Mouse (Mus musculus) neural tube, embryonic 12.5 days (tissue): ENCODE measurements around the gene Zfp692. TPM values are rescaled to one million over a fixed set of nuclear protein-coding genes. Genes with fewer than 3 reads are reported as not detected.
A peak's percentile ranks its signal among the peaks of the same experiment; 100 is the strongest.

Source experiments
- ATAC-seq: fragments of 200-750 bp; cut with Nextera tagmentation; 2 replicates; pipeline ENCODE4 v1.8.0; 2017; ENCODE audit warnings: low read depth, mild to moderate bottlenecking, moderate TSS enrichment, moderate library complexity; ENCODE audit not compliant: low FRiP score
- H3K27ac ChIP-seq: fragments of 300-500 bp; sonication (generic); 2 replicates; pipeline ENCODE4 v1.5.1; 2016
- H3K27me3 ChIP-seq: fragments of 300-500 bp; sonication (generic); replicated peaks from 2 replicates; pipeline ENCODE4 v1.6.1; 2016; ENCODE audit warnings: mild to moderate bottlenecking
- H3K36me3 ChIP-seq: fragments of 300-500 bp; sonication (generic); 2 replicates; pipeline ENCODE4 v1.6.1; 2016; ENCODE audit warnings: mild to moderate bottlenecking
- H3K4me1 ChIP-seq: fragments of 300-500 bp; sonication (generic); 2 replicates; pipeline ENCODE4 v1.6.1; 2016
- H3K4me2 ChIP-seq: fragments of 300-500 bp; sonication (generic); replicated peaks from 2 replicates; pipeline ENCODE4 v1.6.1; 2016; ENCODE audit warnings: mild to moderate bottlenecking
- H3K4me3 ChIP-seq: fragments of 300-500 bp; sonication (generic); 2 replicates; pipeline ENCODE4 v1.5.1; 2016
- H3K9ac ChIP-seq: fragments of 300-500 bp; sonication (generic); 2 replicates; pipeline ENCODE4 v1.6.1; 2016; ENCODE audit warnings: mild to moderate bottlenecking
- H3K9me3 ChIP-seq: fragments of 300-500 bp; sonication (generic); 2 replicates; pipeline ENCODE4 v1.6.1; 2016; ENCODE audit warnings: mild to moderate bottlenecking
- WGBS: fragments of 180-500 bp; shearing (Covaris S2); methylation state at CpG from one replicate; pipeline ENCODE4 v1.1.7; 2016; 5-methylcytosine and 5-hydroxymethylcytosine counted together
- polyA plus RNA-seq: library from polyadenylated mRNA; unstranded; fragments of >200 nt; fragmentation: Nextera tagmentation; extraction: Ambion mirVana; gene quantifications from 2 replicates; pipeline ENCODE4 v1.2.1, GENCODE M21; 2016

Zfp692 gene
- polyA plus RNA-seq, 1 experiment from 2014 or later = 30.8 TPM

DNA sequence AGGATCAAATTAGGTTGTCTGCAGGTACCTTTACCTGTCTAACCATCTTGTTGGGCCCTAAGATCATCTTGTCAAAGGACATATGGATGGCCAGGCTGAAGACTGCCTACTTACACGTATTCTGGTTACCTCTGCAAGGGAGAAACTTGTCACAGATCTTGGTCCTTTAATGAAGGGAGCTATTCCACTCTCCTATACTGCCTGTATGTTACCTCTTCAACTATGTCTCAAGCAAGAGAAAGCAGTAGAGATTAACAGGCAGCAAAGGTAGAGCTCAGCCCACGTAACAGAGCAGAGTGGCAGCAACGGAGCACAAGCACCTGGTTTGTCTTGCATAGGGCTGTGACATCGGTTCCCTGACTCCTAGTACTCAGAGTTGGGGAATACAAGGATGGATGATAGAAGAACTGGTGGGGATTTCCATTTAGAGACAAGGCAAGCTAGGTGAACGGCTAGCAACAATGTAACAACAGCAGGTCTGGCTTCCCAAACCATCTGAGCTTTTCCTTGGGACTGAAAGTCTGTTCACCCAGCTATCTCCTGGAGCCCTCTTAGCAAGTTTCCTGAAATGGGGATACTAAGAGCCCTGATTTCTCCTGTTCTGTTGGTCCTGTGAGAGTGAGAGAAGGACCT lies 8.8 kb downstream of the Zfp692 start:
- H3K4me2 ChIP-seq = no peak overlapping the region
- H3K9ac ChIP-seq = no peak overlapping the region
- ATAC-seq = no peak
- H3K9me3 ChIP-seq = no peaks in the 10 kb centered on the region
- H3K36me3 ChIP-seq = peaks cover 38% of the 10 kb centered on the region
- no peaks in the 10 kb centered on the region for H3K4me1 ChIP-seq
- H3K4me3 ChIP-seq = no peak overlapping the region
- 91% methylated on average over 5 of the region's 5 CpGs for WGBS
- no peaks in the 10 kb centered on the region for H3K27me3 ChIP-seq
- H3K27ac ChIP-seq = no peak overlapping the region

DNA sequence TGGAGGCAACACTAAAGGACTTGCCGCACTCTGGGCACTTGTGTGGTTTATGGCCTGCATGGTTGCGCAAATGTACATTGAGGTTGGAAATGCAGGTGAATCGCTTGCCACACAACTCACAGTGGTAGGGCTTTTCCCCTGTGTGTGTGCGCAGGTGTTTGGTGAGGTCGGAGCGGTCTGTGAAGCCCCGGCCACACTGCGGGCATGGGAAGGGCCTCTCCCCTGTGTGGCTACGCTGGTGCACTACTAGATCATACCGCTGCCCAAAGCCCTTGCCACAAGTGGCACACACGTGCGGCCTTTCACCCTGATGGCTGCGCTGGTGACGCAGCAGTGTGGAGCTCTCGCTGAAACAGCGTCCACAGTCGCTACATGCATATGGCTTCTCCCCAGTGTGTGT lies 9.5 kb downstream of the Zfp692 start:
- Histone ChIP-seq H3K4me2 (no peak overlapping the region), H3K36me3 (peaks cover 33% of the 10 kb centered on the region), H3K27ac (no peak overlapping the region), H3K4me3 (no peak overlapping the region), H3K9me3 (no peaks in the 10 kb centered on the region), H3K27me3 (no peaks in the 10 kb centered on the region), H3K4me1 (no peaks in the 10 kb centered on the region), H3K9ac (no peak overlapping the region)
- WGBS = 86% methylated on average over 17 of the region's 17 CpGs
- no peak for ATAC-seq

DNA sequence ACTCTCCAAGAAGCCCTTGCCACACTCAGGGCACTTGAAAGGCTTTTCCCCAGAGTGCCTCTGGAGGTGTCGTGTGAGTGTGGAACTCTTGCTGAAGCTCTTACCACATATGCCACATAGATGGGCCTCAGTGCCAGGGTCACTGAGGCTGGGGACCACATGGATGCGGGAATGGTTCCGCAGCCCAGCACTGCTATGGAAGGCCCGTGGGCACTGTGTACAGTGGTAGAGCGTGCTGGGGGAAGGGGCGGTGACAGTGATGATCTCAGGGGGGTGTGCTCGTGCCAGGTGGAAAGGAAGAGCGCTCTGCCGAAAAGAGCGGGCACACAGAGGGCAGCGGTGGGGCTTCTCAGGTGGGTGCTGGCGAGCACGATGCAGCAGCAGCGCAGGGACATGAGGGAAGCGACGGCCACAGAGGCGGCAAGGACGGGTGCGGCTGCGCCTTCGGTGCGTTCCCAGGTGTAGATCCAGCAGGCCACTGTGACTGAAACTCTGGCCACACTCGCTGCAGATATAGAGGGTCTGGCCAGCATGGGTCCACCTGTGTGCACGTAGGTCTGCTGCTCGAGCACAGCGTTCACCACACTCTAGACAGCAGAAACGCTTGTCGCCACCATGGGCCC lies 10.0 kb downstream of the Zfp692 start:
- Histone ChIP-seq H3K27me3 (no peaks in the 10 kb centered on the region), H3K4me2 (no peak overlapping the region), H3K4me1 (peaks cover 4% of the 10 kb centered on the region; the same call in 1 of the 2 replicates), H3K4me3 (no peak overlapping the region), H3K9me3 (no peaks in the 10 kb centered on the region), H3K27ac (no peak overlapping the region), H3K9ac (no peak overlapping the region), H3K36me3 (peaks cover 32% of the 10 kb centered on the region)
- WGBS = 66% methylated on average over 28 of the region's 28 CpGs
- ATAC-seq = no peak

DNA sequence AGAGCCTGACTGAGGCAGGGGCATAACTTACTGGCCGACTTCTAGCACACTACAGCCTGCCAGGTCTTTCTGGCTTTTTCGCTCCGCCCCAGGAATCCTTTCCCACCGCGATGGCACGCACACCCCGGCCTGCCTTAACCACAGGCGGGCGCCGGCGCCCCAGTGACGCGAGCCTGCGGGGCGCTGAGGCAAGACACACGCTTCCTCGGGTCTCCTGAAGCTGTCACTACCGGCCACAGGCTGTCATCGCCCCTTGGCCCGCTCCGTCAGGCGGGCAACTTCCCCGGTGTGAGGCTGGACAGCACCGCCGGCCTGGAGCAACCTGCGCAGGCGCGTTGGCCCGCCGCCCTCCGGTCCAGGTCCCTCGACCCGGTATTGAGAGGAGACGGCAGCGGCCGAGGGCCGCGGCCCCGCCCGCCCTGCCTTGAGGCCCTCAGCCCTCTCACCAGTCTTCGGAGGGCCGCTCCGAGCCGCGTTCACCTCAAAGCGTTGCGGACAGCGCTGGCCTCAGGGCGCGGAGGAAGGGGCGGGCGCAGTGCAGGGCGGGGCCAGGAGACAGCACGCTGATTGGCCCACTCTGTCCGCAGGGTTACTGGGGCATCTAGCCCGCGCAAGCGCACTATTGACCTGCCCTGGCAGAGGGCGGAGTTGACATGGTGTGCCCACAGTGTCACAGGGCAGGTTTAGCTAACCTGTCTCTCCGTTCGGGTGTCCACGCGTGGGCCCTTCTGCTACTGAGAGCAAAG lies 16.1 kb downstream of the Zfp692 start:
- Histone ChIP-seq H3K9ac (peak overlapping the region; percentile 84), H3K27ac (peak overlapping the region; percentile 92), H3K27me3 (no peaks in the 10 kb centered on the region), H3K4me3 (peak overlapping the region; percentile 78), H3K9me3 (no peaks in the 10 kb centered on the region), H3K4me2 (peak overlapping the region; percentile 86), H3K36me3 (peaks cover 23% of the 10 kb centered on the region), H3K4me1 (peaks cover 18% of the 10 kb centered on the region; the same call in 1 of the 2 replicates)
- under 1% methylated on average over 63 of the region's 63 CpGs for WGBS
- ATAC-seq = peak; percentile 99

DNA sequence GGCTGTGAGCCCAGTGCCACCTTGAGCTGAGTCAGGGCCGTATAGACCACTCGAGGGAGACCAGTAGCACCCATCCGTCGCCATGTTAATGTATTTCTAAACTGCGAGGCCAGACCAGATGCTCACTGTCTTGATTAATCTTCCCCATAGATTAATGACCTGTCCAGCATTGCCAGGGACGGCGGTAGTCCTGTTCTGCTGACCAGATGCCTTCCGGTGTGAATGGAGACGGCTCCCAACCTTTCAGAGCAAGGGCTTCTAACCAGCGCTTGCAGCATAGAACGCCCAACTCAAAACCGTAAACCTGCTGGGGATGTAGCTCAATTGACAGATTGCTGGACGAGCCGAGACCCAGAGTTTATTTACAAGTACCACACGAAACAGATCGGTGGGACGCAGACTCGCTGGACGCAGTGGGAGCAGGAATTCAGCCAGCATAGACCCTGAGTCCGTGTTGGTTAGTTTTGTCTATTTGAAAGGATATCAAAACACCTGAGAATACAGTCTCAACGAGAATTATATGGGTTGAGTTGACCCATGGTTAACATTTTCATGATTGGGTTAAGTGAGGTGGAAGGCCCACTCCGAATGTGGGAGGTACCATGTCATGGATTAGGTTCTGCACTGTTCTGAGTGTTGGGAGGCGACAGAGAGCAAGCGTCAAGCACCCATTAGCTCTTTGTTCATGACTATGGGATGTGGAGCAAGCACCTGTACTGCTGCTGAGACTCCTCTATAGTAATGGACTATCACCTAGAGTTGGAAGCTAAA lies 16.9 kb downstream of the Zfp692 start:
- H3K9ac ChIP-seq = peak overlapping the region; percentile 84
- H3K36me3 ChIP-seq = peaks cover 21% of the 10 kb centered on the region
- no peaks in the 10 kb centered on the region for H3K27me3 ChIP-seq
- H3K4me3 ChIP-seq = peak overlapping the region; percentile 78
- WGBS = 10% methylated on average over 24 of the region's 24 CpGs
- peak overlapping the region; percentile 86 for H3K4me2 ChIP-seq
- no peaks in the 10 kb centered on the region for H3K9me3 ChIP-seq
- ATAC-seq = no peak
- H3K27ac ChIP-seq = peak overlapping the region; percentile 92
- peaks cover 18% of the 10 kb centered on the region; the same call in 1 of the 2 replicates for H3K4me1 ChIP-seq

DNA sequence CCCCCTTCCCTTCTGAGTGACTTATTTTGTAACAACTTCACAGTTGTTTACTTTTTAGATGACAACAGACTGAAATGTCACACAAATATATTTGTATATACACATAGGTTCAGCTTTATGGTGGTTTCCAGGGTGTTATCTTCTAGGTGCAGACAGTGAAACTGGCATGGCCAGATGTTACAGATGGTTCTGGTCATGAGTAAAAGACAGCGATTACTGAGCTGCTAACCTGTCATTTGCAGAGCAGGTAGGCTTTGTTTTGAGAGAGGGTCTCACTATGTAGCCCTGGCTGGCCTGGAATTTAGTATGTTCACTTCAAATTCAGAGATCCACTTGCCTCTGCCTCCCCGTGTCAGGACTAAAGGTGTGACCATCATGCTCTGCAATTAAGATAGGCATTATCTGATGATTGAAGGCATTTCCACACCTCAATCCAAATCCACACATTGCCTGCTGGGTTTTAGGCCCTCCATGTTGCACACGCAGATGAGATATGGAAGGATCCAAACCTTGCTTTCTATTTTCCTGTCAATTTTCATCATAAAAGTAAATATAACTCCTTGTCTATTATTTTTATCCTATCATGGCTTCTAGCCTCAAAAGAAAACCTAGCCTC lies 17.9 kb downstream of the Zfp692 start:
- H3K9ac ChIP-seq = no peak overlapping the region
- no peak for ATAC-seq
- WGBS = 91% methylated on average over 3 of the region's 3 CpGs
- H3K4me1 ChIP-seq = peaks cover 24% of the 10 kb centered on the region
- H3K27ac ChIP-seq = no peak overlapping the region
- no peaks in the 10 kb centered on the region for H3K9me3 ChIP-seq
- H3K36me3 ChIP-seq = peaks cover 15% of the 10 kb centered on the region
- H3K4me3 ChIP-seq = no peak overlapping the region
- H3K27me3 ChIP-seq = no peaks in the 10 kb centered on the region
- H3K4me2 ChIP-seq = no peak overlapping the region

DNA sequence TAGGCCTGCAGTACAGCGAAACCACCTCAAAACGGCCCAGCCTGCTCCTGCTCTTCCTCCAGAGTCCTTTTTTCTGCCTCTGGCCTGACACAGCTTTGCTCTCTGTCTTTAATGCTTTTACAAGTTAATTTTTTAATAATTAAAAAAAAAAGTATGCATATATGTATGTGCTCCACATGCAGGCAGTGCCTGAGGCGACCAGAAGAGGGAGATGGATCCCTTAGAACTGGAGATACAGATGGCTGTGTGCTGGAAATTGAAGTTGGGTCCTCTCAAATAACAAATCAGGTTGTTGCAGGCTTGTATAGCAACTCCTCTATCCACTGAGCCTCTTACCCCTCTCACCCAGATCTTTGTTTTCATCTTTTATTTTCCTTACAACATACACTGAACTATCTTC lies 19.9 kb downstream of the Zfp692 start:
- Histone ChIP-seq H3K27ac (no peak overlapping the region), H3K36me3 (peaks cover 15% of the 10 kb centered on the region), H3K4me1 (peaks cover 30% of the 10 kb centered on the region), H3K9me3 (no peaks in the 10 kb centered on the region), H3K4me2 (no peak overlapping the region), H3K27me3 (no peaks in the 10 kb centered on the region), H3K9ac (no peak overlapping the region), H3K4me3 (no peak overlapping the region)
- ATAC-seq = no peak
- WGBS = 99% methylated on average over 3 of the region's 3 CpGs

DNA sequence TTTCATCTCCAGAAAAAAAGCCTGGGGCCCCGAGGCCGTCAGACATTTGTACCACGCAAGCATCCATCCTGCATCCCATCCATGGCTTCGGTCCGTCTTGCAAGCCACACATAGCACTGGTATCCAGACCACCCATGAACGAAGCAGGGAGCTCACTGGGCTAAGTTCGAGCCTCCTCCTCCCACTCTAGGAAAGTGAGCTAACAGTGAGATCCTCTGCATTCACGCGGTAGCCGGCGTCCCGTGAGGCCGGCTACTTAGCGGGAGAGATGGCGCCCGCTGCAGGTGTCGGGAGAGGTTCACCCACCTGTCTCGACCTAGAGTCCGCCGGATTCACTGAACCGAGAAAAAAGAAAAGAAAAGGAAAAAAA lies 23.0 kb downstream of the Zfp692 start:
- Histone ChIP-seq H3K4me2 (peak overlapping the region; percentile 99), H3K4me3 (peak overlapping the region; percentile 72), H3K36me3 (peaks cover 29% of the 10 kb centered on the region), H3K27me3 (no peaks in the 10 kb centered on the region), H3K4me1 (peaks cover 31% of the 10 kb centered on the region), H3K27ac (no peak overlapping the region), H3K9ac (peak overlapping the region; percentile 85), H3K9me3 (no peaks in the 10 kb centered on the region)
- peak; percentile 68 for ATAC-seq
- under 1% methylated on average over 21 of the region's 21 CpGs for WGBS

DNA sequence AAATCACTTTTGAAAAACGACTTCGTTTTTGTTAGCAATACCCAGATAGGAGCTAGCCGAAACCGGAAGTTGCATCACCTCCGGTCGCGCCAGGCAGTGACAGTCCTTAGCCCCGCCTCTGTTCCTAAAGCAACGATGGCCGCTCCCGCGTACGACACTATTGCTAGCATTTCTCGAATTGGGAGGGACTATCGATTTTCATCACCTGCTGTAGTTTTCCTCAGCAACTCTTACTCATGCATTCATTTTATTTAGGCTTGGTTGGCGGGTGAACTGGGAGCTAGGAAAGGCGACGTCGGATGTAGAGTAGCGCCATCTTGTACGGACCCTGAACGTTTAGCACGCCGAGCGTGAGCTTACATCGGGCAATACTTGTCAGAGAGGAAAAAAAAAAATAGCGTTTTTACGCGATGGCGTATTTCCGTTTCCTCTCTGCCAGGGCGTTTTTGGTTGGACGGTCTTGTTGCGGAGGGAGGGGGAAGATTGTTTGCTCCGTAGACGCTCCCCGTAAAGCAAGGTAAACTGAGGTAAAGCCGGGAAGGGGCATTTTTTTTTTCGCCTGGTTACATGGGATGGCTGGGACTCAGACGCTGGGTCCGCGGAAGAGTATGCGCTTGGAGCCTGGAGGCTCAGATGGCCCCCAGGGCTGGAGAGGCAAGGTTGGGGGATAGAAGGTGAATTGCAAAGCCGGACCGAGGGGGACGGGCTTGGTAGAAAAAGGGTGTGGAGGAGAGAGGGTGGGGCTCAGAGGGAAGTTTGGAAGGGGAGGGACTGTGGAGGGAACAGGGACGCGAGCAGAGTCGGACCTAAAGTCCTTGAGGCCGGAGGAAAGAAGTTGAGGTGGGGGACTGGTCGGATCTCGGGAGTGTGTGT lies 23.6 kb downstream of the Zfp692 start, which contains the start of the genes Zfp672 and Sh3bp5l:
TSS of gene Zfp672 (minus strand) at position 64 of the 873 bp plus-strand sequence.
TSS of gene Sh3bp5l (plus strand) at position 449 of the 873 bp plus-strand sequence.
- Histone ChIP-seq H3K4me2 (peak within 1 kb of the TSS; percentile 99), H3K4me3 (peak within 1 kb of the TSS; percentile 72), H3K9ac (peak within 1 kb of the TSS; percentile 85), H3K9me3 (no peaks in the 10 kb centered on the region), H3K4me1 (peaks cover 31% of the 10 kb centered on the region), H3K27ac (no peak within 1 kb of the TSS), H3K27me3 (no peaks in the 10 kb centered on the region), H3K36me3 (peaks cover 31% of the 10 kb centered on the region)
- WGBS = under 1% methylated on average over 52 of the region's 52 CpGs
- ATAC-seq = peak; percentile 92

DNA sequence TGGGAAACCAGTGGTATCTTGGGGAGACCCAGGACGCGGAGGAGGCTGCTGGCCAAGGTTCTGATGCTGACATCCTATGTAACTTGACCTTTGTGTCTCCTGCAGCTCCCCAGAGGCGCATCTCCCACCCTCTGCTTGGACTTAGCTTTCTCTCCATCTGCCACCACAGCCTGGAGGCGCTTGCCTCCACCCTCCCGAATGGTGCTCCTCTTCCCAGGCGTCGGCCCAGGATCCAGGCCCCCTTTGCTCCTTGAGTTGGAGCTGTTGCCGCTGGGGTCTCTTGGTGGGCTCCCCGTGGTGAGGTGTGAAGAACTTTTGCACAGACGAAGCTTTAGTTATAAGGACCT lies 24.3 kb downstream of the Zfp692 start:
- no peak overlapping the region for H3K27ac ChIP-seq
- no peaks in the 10 kb centered on the region for H3K9me3 ChIP-seq
- peak overlapping the region; percentile 72 for H3K4me3 ChIP-seq
- no peak; the same call in 1 of the 2 replicates for ATAC-seq
- peaks cover 35% of the 10 kb centered on the region for H3K36me3 ChIP-seq
- H3K27me3 ChIP-seq = no peaks in the 10 kb centered on the region
- H3K4me1 ChIP-seq = peaks cover 31% of the 10 kb centered on the region
- 17% methylated on average over 10 of the region's 10 CpGs for WGBS
- peak overlapping the region; percentile 99 for H3K4me2 ChIP-seq
- peak overlapping the region; percentile 85 for H3K9ac ChIP-seq

DNA sequence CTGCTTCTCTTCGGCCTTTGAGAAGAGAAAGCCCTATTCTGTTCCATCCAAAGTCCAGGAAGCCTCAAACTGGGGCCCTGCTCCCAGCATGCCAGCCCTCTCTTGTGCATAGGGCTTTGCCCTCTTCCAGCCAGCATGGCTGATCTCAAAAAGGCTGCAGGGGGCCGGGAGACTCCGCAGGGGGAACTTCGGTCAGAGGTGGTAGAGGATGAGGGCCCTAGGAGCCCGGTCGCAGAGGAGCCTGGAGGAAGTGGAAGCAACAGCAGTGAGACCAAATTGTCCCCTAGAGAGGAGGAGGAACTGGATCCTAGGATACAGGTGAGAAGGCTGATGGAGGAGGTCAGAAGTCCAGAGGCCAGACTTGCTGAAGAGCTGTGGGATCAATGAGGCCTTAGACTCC lies 24.7 kb downstream of the Zfp692 start:
- Histone ChIP-seq H3K9me3 (no peaks in the 10 kb centered on the region), H3K27ac (no peak overlapping the region), H3K9ac (peak overlapping the region; percentile 85), H3K36me3 (peaks cover 39% of the 10 kb centered on the region), H3K4me2 (peak overlapping the region; percentile 99), H3K27me3 (no peaks in the 10 kb centered on the region), H3K4me1 (peaks cover 31% of the 10 kb centered on the region), H3K4me3 (peak overlapping the region; percentile 72)
- WGBS = 93% methylated on average over 6 of the region's 6 CpGs
- no peak for ATAC-seq
